Comparison of ENCODE assay signal across 28 mouse cellular contexts in genomic region chr4:138548960-138549359, GRCm38 (mm10).
DNase-seq lines count a peak whose midpoint lies in the region; ATAC-seq and TF ChIP-seq lines count a peak whose summit lies in the region.
"Had no signal": no experiment of that assay in that cellular context is flagged by ENCODE, and none has a peak within 500 bp of the region (broad histone marks: within the 10 kb centered on the region; RNA-seq: fewer than 3 reads in every experiment).

No protein-coding gene starts in this region.

- H3K9me3 ChIP-seq in midbrain, postnatal 0 days (ENCODE audit: low read length), result no peaks in the 10 kb centered on the region
- H3K9me3 ChIP-seq in midbrain, embryonic 11.5 days (ENCODE audit: control insufficient read depth, low read length), result no peaks in the 10 kb centered on the region
- H3K9me3 ChIP-seq: embryonic facial prominence, embryonic 13.5 days; embryonic facial prominence, embryonic 15.5 days; forebrain, embryonic 10.5 days; forebrain, embryonic 12.5 days had no signal

- WGBS in midbrain, postnatal 0 days, result 53% methylated on average over 4 of the region's 4 CpGs
- 82% methylated on average over 4 of the region's 4 CpGs for WGBS in midbrain, embryonic 11.5 days

- H3K4me3 ChIP-seq in left cerebral cortex, adult 2 months, result no peak overlapping the region
- H3K4me3 ChIP-seq in midbrain, postnatal 0 days (ENCODE audit: low read depth, low read length), result no peak overlapping the region
- H3K4me3 ChIP-seq in midbrain, embryonic 11.5 days (ENCODE audit: low read depth, low read length), result no peak overlapping the region
- H3K4me3 ChIP-seq: embryonic facial prominence, embryonic 13.5 days; embryonic facial prominence, embryonic 15.5 days; erythroblast, embryonic 14.5 days; forebrain, embryonic 10.5 days; forebrain, embryonic 12.5 days had no signal

- no peak for DNase-seq in frontal cortex, postnatal 10 days (ENCODE audit: low spot score in 2 of 2)
- peak in 1 of 2 experiments; percentile 34 for DNase-seq in left cerebral cortex, adult 2 months (ENCODE audit: extremely low spot score in 1 of 2, low spot score in 2 of 2)
- no peak for DNase-seq in left cerebral cortex, postnatal 14 days (ENCODE audit: low spot score in 2 of 2)
- DNase-seq in midbrain, postnatal 0 days (ENCODE audit: low spot score), result no peak
- DNase-seq in midbrain, embryonic 11.5 days (ENCODE audit: low spot score, missing footprints), result no peak
- peak; percentile 42 for DNase-seq in right cerebral cortex, adult 18-20 months
- DNase-seq in right cerebral cortex, postnatal 4 days, result no peak
- DNase-seq: adrenal gland, adult 8-10 months; adrenal gland, postnatal 14 days; adrenal gland, postnatal 36 days; B cell, adult 2 months; cerebellum, adult 11 months; cerebellum, adult 18-20 months; cerebellum, adult 8-10 months; cerebellum, adult 9-11 months; cerebellum, postnatal 14 days; cerebellum, postnatal 36 days; embryo, embryonic 11 days had no signal

- H3K4me2 ChIP-seq in midbrain, postnatal 0 days (ENCODE audit: low read depth, low read length, poor library complexity, severe bottlenecking), result no peak overlapping the region
- H3K4me2 ChIP-seq in midbrain, embryonic 11.5 days, result no peak overlapping the region
- H3K4me2 ChIP-seq: embryonic facial prominence, embryonic 13.5 days; embryonic facial prominence, embryonic 15.5 days; forebrain, embryonic 12.5 days had no signal

- intact Hi-C loops in left cerebral cortex, adult 2 months (cut with DNase I), result loop anchor here (2.0 to 5.0 kb wide), 4 partner anchors 24 to 303 kb away; no protein-coding TSS in a partner anchor
- intact Hi-C loops in left cerebral cortex, postnatal 14 days (cut with DNase I), result loop anchor here (5.0 kb wide), 1 partner anchor 42 kb away; no protein-coding TSS in a partner anchor

- H3K36me3 ChIP-seq in midbrain, postnatal 0 days (ENCODE audit: insufficient read depth, low read length), result no peaks in the 10 kb centered on the region
- no peaks in the 10 kb centered on the region for H3K36me3 ChIP-seq in midbrain, embryonic 11.5 days (ENCODE audit: control insufficient read depth, insufficient read depth, low read length)
- H3K36me3 ChIP-seq: embryonic facial prominence, embryonic 13.5 days; embryonic facial prominence, embryonic 15.5 days; forebrain, embryonic 10.5 days; forebrain, embryonic 12.5 days; G1E had no signal

- peak overlapping the region; percentile 89 for H3K27ac ChIP-seq in left cerebral cortex, adult 2 months
- peak overlapping the region; percentile 80 for H3K27ac ChIP-seq in midbrain, postnatal 0 days (ENCODE audit: low read depth, low read length)
- no peak overlapping the region for H3K27ac ChIP-seq in midbrain, embryonic 11.5 days (ENCODE audit: low read depth, low read length)
- H3K27ac ChIP-seq: embryonic facial prominence, embryonic 13.5 days; embryonic facial prominence, embryonic 15.5 days; forebrain, embryonic 10.5 days; forebrain, embryonic 12.5 days had no signal

- no peaks in the 10 kb centered on the region for H3K27me3 ChIP-seq in midbrain, postnatal 0 days (ENCODE audit: insufficient read depth, low read length)
- H3K27me3 ChIP-seq in midbrain, embryonic 11.5 days (ENCODE audit: control insufficient read depth, insufficient read depth, low read length), result no peaks in the 10 kb centered on the region
- H3K27me3 ChIP-seq: Patski had no signal

- no peak overlapping the region for H3K9ac ChIP-seq in midbrain, postnatal 0 days (replicated peaks; ENCODE audit: low read length, poor library complexity, severe bottlenecking)
- no peak overlapping the region for H3K9ac ChIP-seq in midbrain, embryonic 11.5 days (ENCODE audit: low read length)
- H3K9ac ChIP-seq: embryonic facial prominence, embryonic 13.5 days; embryonic facial prominence, embryonic 15.5 days; forebrain, embryonic 12.5 days had no signal

- TF ChIP-seq CTCF in left cerebral cortex, adult 2 months (IDR thresholded peaks at IDR 0.05), result no peak
- TF ChIP-seq CTCF in midbrain, postnatal 0 days (IDR thresholded peaks at IDR 0.05), result no peak

- H3K4me1 ChIP-seq in midbrain, postnatal 0 days (ENCODE audit: insufficient read depth, low read length), result peaks cover 10% of the 10 kb centered on the region; the same call in 1 of the 2 replicates
- H3K4me1 ChIP-seq in midbrain, embryonic 11.5 days (ENCODE audit: control insufficient read depth, insufficient read depth, low read length), result peaks cover 6% of the 10 kb centered on the region
- H3K4me1 ChIP-seq: embryonic facial prominence, embryonic 13.5 days; embryonic facial prominence, embryonic 15.5 days had no signal

- ATAC-seq in frontal cortex, adult (ENCODE audit: low TSS enrichment), result peak; percentile 20; the same call in 1 of the 2 replicates
- ATAC-seq in midbrain, postnatal 0 days (ENCODE audit: low FRiP score), result no peak
- no peak for ATAC-seq in midbrain, embryonic 11.5 days (ENCODE audit: low FRiP score)
- ATAC-seq: activated CD4-positive, CD25-positive, alpha-beta regulatory T cell, adult 4 months; CD4-positive, CD25-positive, alpha-beta regulatory T cell, adult 4 months; Patski had no signal
